Mouse (Mus musculus): ENCODE results near the gene Sptlc3. TPM values are rescaled to one million over a fixed set of nuclear protein-coding genes. Genes with fewer than 3 reads are reported as not detected.
A peak's percentile ranks its signal among the peaks of the same experiment; 100 is the strongest.

Sptlc3 gene
- polyA plus RNA-seq, 1 experiment from 2014 or later, result 1.7 TPM

GRCm38 (mm10) chr2:139597229-139597628 is 103.5 kb downstream of the Sptlc3 start:
- Histone ChIP-seq H3K9me3 (no peaks in the 10 kb centered on the region), H3K27me3 (no peaks in the 10 kb centered on the region), H3K4me3 (replicated peaks) (no peak overlapping the region), H3K4me2 (no peak overlapping the region), H3K4me1 (replicated peaks) (0 out of 2 replicates have a peak, but pooled peaks cover 6% of the 10 kb centered on the region), H3K9ac (replicated peaks) (no peak overlapping the region), H3K27ac (no peak overlapping the region), H3K36me3 (no peaks in the 10 kb centered on the region)
- ATAC-seq (ENCODE audit: insufficient number of reproducible peaks, insufficient read depth, low FRiP score, low TSS enrichment, low read depth), result no peak
- 88% methylated on average over 5 of the region's 5 CpGs for WGBS

- no peaks in the 10 kb centered on the region for H3K36me3 ChIP-seq
- ATAC-seq (ENCODE audit: insufficient number of reproducible peaks, insufficient read depth, low FRiP score, low TSS enrichment, low read depth), result no peak
- H3K4me1 ChIP-seq (replicated peaks), result 0 out of 2 replicates have a peak, but pooled peaks cover 6% of the 10 kb centered on the region
- no peak overlapping the region for H3K4me2 ChIP-seq
- no peaks in the 10 kb centered on the region for H3K27me3 ChIP-seq
- no peaks in the 10 kb centered on the region for H3K9me3 ChIP-seq
- no peak overlapping the region for H3K4me3 ChIP-seq (replicated peaks)
- 41% methylated on average over 7 of the region's 7 CpGs for WGBS
- no peak overlapping the region for H3K9ac ChIP-seq (replicated peaks)
- no peak overlapping the region for H3K27ac ChIP-seq
Observed at GRCm38 (mm10) chr2:139601543-139602194, 108.0 kb downstream of the Sptlc3 start.

GRCm38 (mm10) chr2:139608167-139608566 is 114.5 kb downstream of the Sptlc3 start:
- Histone ChIP-seq H3K27ac (peak overlapping the region; percentile 90), H3K4me1 (replicated peaks) (peaks cover 42% of the 10 kb centered on the region), H3K9ac (replicated peaks) (no peak overlapping the region), H3K4me3 (replicated peaks) (no peak overlapping the region), H3K27me3 (no peaks in the 10 kb centered on the region), H3K36me3 (no peaks in the 10 kb centered on the region), H3K9me3 (no peaks in the 10 kb centered on the region), H3K4me2 (peak overlapping the region; percentile 47; the same call in 1 of the 2 replicates)
- no peak for ATAC-seq (ENCODE audit: insufficient number of reproducible peaks, insufficient read depth, low FRiP score, low TSS enrichment, low read depth)
- WGBS, result 20% methylated on average over 3 of the region's 3 CpGs

- peaks cover 48% of the 10 kb centered on the region for H3K4me1 ChIP-seq (replicated peaks)
- H3K9me3 ChIP-seq, result no peaks in the 10 kb centered on the region
- H3K27ac ChIP-seq, result peak overlapping the region; percentile 90
- H3K4me3 ChIP-seq (replicated peaks), result no peak overlapping the region
- H3K9ac ChIP-seq (replicated peaks), result no peak overlapping the region
- no peaks in the 10 kb centered on the region for H3K36me3 ChIP-seq
- peak; percentile 66; the same call in 1 of the 2 replicates for ATAC-seq (ENCODE audit: insufficient number of reproducible peaks, insufficient read depth, low FRiP score, low TSS enrichment, low read depth)
- peak overlapping the region; percentile 47 for H3K4me2 ChIP-seq
- no peaks in the 10 kb centered on the region for H3K27me3 ChIP-seq
- 1% methylated on average over 7 of the region's 7 CpGs for WGBS
Observed at GRCm38 (mm10) chr2:139608810-139609209, 115.1 kb downstream of the Sptlc3 start.

- peaks cover 53% of the 10 kb centered on the region for H3K4me1 ChIP-seq (replicated peaks)
- no peak for ATAC-seq (ENCODE audit: insufficient number of reproducible peaks, insufficient read depth, low FRiP score, low TSS enrichment, low read depth)
- no peaks in the 10 kb centered on the region for H3K36me3 ChIP-seq
- no peaks in the 10 kb centered on the region for H3K27me3 ChIP-seq
- peak overlapping the region; percentile 90 for H3K27ac ChIP-seq
- 14% methylated on average over 7 of the region's 7 CpGs for WGBS
- H3K4me3 ChIP-seq (replicated peaks), result no peak overlapping the region
- H3K4me2 ChIP-seq, result peak overlapping the region; percentile 47
- no peaks in the 10 kb centered on the region for H3K9me3 ChIP-seq
- no peak overlapping the region for H3K9ac ChIP-seq (replicated peaks)
Observed at GRCm38 (mm10) chr2:139609231-139609630, 115.5 kb downstream of the Sptlc3 start.

- H3K27ac ChIP-seq, result peak overlapping the region; percentile 90
- no peaks in the 10 kb centered on the region for H3K36me3 ChIP-seq
- no peak overlapping the region for H3K9ac ChIP-seq (replicated peaks)
- no peaks in the 10 kb centered on the region for H3K27me3 ChIP-seq
- peaks cover 58% of the 10 kb centered on the region for H3K4me1 ChIP-seq (replicated peaks)
- 10% methylated on average over 8 of the region's 8 CpGs for WGBS
- H3K9me3 ChIP-seq, result no peaks in the 10 kb centered on the region
- peak overlapping the region; percentile 47 for H3K4me2 ChIP-seq
- peak; percentile 72 for ATAC-seq (ENCODE audit: insufficient number of reproducible peaks, insufficient read depth, low FRiP score, low TSS enrichment, low read depth)
- no peak overlapping the region for H3K4me3 ChIP-seq (replicated peaks)
Observed at GRCm38 (mm10) chr2:139609662-139610291, 116.1 kb downstream of the Sptlc3 start.

- no peak for ATAC-seq (ENCODE audit: insufficient number of reproducible peaks, insufficient read depth, low FRiP score, low TSS enrichment, low read depth)
- WGBS, result 30% methylated on average over 10 of the region's 10 CpGs
- Histone ChIP-seq H3K4me3 (replicated peaks) (no peak overlapping the region), H3K9me3 (no peaks in the 10 kb centered on the region), H3K36me3 (no peaks in the 10 kb centered on the region), H3K4me2 (no peak overlapping the region), H3K9ac (replicated peaks) (no peak overlapping the region), H3K27ac (peak overlapping the region; percentile 58; the same call in 1 of the 2 replicates), H3K4me1 (replicated peaks) (peaks cover 59% of the 10 kb centered on the region), H3K27me3 (no peaks in the 10 kb centered on the region)
Observed at GRCm38 (mm10) chr2:139612410-139613107, 118.8 kb downstream of the Sptlc3 start.

- H3K4me3 ChIP-seq (replicated peaks), result no peak overlapping the region
- no peak overlapping the region for H3K4me2 ChIP-seq
- no peak overlapping the region for H3K27ac ChIP-seq
- H3K4me1 ChIP-seq (replicated peaks), result 0 out of 2 replicates have a peak, but pooled peaks cover 4% of the 10 kb centered on the region
- no peaks in the 10 kb centered on the region for H3K9me3 ChIP-seq
- ATAC-seq (ENCODE audit: insufficient number of reproducible peaks, insufficient read depth, low FRiP score, low TSS enrichment, low read depth), result no peak
- no peaks in the 10 kb centered on the region for H3K36me3 ChIP-seq
- no peak overlapping the region for H3K9ac ChIP-seq (replicated peaks)
- 92% methylated on average over 1 of the region's 1 CpGs for WGBS
- no peaks in the 10 kb centered on the region for H3K27me3 ChIP-seq
Observed at GRCm38 (mm10) chr2:139626496-139626895, 132.8 kb downstream of the Sptlc3 start.

- 66% methylated on average over 4 of the region's 4 CpGs for WGBS
- peaks cover 11% of the 10 kb centered on the region; the same call in 1 of the 2 replicates for H3K4me1 ChIP-seq (replicated peaks)
- H3K27ac ChIP-seq, result no peak overlapping the region
- H3K4me3 ChIP-seq (replicated peaks), result no peak overlapping the region
- no peak overlapping the region for H3K4me2 ChIP-seq
- no peaks in the 10 kb centered on the region for H3K27me3 ChIP-seq
- H3K36me3 ChIP-seq, result no peaks in the 10 kb centered on the region
- H3K9me3 ChIP-seq, result no peaks in the 10 kb centered on the region
- H3K9ac ChIP-seq (replicated peaks), result no peak overlapping the region
- no peak for ATAC-seq (ENCODE audit: insufficient number of reproducible peaks, insufficient read depth, low FRiP score, low TSS enrichment, low read depth)
Observed at GRCm38 (mm10) chr2:139628731-139629130, 135.0 kb downstream of the Sptlc3 start.

- no peak overlapping the region for H3K4me2 ChIP-seq
- H3K27ac ChIP-seq, result no peak overlapping the region
- H3K36me3 ChIP-seq, result no peaks in the 10 kb centered on the region
- no peak for ATAC-seq (ENCODE audit: insufficient number of reproducible peaks, insufficient read depth, low FRiP score, low TSS enrichment, low read depth)
- H3K27me3 ChIP-seq, result no peaks in the 10 kb centered on the region
- 89% methylated on average over 3 of the region's 3 CpGs for WGBS
- no peak overlapping the region for H3K4me3 ChIP-seq (replicated peaks)
- peaks cover 12% of the 10 kb centered on the region; the same call in 1 of the 2 replicates for H3K4me1 ChIP-seq (replicated peaks)
- no peaks in the 10 kb centered on the region for H3K9me3 ChIP-seq
- no peak overlapping the region for H3K9ac ChIP-seq (replicated peaks)
Observed at GRCm38 (mm10) chr2:139629653-139630052, 135.9 kb downstream of the Sptlc3 start.

- no peak overlapping the region for H3K4me2 ChIP-seq
- H3K4me1 ChIP-seq (replicated peaks), result peaks cover 7% of the 10 kb centered on the region; the same call in 1 of the 2 replicates
- H3K9ac ChIP-seq (replicated peaks), result no peak overlapping the region
- H3K27ac ChIP-seq, result no peak overlapping the region
- 84% methylated on average over 4 of the region's 4 CpGs for WGBS
- ATAC-seq (ENCODE audit: insufficient number of reproducible peaks, insufficient read depth, low FRiP score, low TSS enrichment, low read depth), result no peak
- no peaks in the 10 kb centered on the region for H3K9me3 ChIP-seq
- H3K36me3 ChIP-seq, result no peaks in the 10 kb centered on the region
- H3K4me3 ChIP-seq (replicated peaks), result no peak overlapping the region
- no peaks in the 10 kb centered on the region for H3K27me3 ChIP-seq
Observed at GRCm38 (mm10) chr2:139634506-139634905, 140.8 kb downstream of the Sptlc3 start.

All from limb, embryonic 12.5 days (tissue).